Mouse (Mus musculus) megakaryocyte progenitor cell, adult 5-6 weeks (primary cell): ENCODE measurements at regions not wholly inside any gene's neighbourhood (a gene's known extent, or its start where the extent isn't known, plus 50 kb on each side); places are given as distances from the start of the nearest gene placed in this dataset.

Source experiments
- ATAC-seq: replicated peaks from 2 replicates; pipeline ENCODE4 v1.8.0; 2016; ENCODE audit warnings: mild to moderate bottlenecking, moderate TSS enrichment, inconsistent platforms; ENCODE audit not compliant: poor library complexity

- peak; percentile 87 for ATAC-seq
Observed at GRCm38 (mm10) chr13:93243076-93243475, 50.9 kb upstream of the Tent2 start.

GRCm38 (mm10) chr13:93248711-93249110 lies 50.7 kb upstream of the Homer1 start:
- peak; percentile 88 for ATAC-seq
